Mouse (Mus musculus) CH12.LX (cell line): ENCODE results near the gene Map2k7.

Experiments used
- CTCF ChIP-seq, 2 experiments: IDR thresholded peaks in 1 of 2; conservative IDR thresholded peaks in 1 of 2; 2 replicates each; pipeline ENCODE4 v1.5.1; 2011 to 2012; ENCODE audit warnings: low read depth in 2 of 2, low read length in 2 of 2, improper control_type of control experiment in 1 of 2, inconsistent platforms in 1 of 2, mild to moderate bottlenecking in 1 of 2, moderate library complexity in 1 of 2
- ELF1 ChIP-seq: IDR thresholded peaks from 2 replicates; pipeline ENCODE4 v1.6.1; 2014; ENCODE audit warnings: low read depth, mild to moderate bottlenecking, inconsistent platforms, low read length, improper control_type of control experiment
- EP300 ChIP-seq: IDR thresholded peaks from 2 replicates; pipeline ENCODE4 v1.6.1; 2011; ENCODE audit warnings: low read length, improper control_type of control experiment
- JUND ChIP-seq: conservative IDR thresholded peaks from 2 replicates; pipeline ENCODE4 v1.6.1; 2011; ENCODE audit warnings: low read depth, low read length, improper control_type of control experiment
- MAX ChIP-seq: IDR thresholded peaks from 2 replicates; pipeline ENCODE4 v1.6.1; 2011; ENCODE audit warnings: low read length, improper control_type of control experiment
- MYC ChIP-seq: IDR thresholded peaks from 2 replicates; pipeline ENCODE4 v1.6.1; 2011; ENCODE audit warnings: low read depth, mild to moderate bottlenecking, improper control_type of control experiment, low read length
- PAX5 ChIP-seq: IDR thresholded peaks from 2 replicates; pipeline ENCODE4 v1.6.1; 2012; ENCODE audit warnings: low read length, inconsistent platforms, mixed read lengths
- POLR2A ChIP-seq: IDR thresholded peaks from 2 replicates; pipeline ENCODE4 v1.6.1; 2011; ENCODE audit warnings: low read depth, mild to moderate bottlenecking, improper control_type of control experiment, low read length
- SMC3 ChIP-seq: IDR thresholded peaks from 2 replicates; pipeline ENCODE4 v1.6.1; 2011; ENCODE audit warnings: low read depth, low read length, improper control_type of control experiment
- UBTF ChIP-seq: IDR thresholded peaks from 2 replicates; pipeline ENCODE4 v1.6.1; 2012; ENCODE audit warnings: low read depth, mild to moderate bottlenecking, inconsistent platforms, low read length, improper control_type of control experiment, moderate library complexity
- ZMIZ1 ChIP-seq: IDR thresholded peaks from 2 replicates; pipeline ENCODE4 v1.6.1; 2012; ENCODE audit warnings: low read depth, mild to moderate bottlenecking, inconsistent platforms, low read length, improper control_type of control experiment

- no peak for TF ChIP-seq SMC3
- TF ChIP-seq MAX = no peak
- no peak for TF ChIP-seq MYC
- no peak for TF ChIP-seq PAX5
- no peak for TF ChIP-seq POLR2A
- no peak for TF ChIP-seq EP300
- no peak for TF ChIP-seq JUND
- TF ChIP-seq ZMIZ1 = no peak
- TF ChIP-seq CTCF (conservative IDR thresholded peaks at IDR 0.05 in 1 of 2, IDR thresholded peaks at IDR 0.05 in 1 of 2; ENCODE audit: low read depth in 2 of 2, low read length in 2 of 2) = no peak
- TF ChIP-seq ELF1 = no peak
- no peak for TF ChIP-seq UBTF
Measured at GRCm38 (mm10) chr8:4201321-4201720, 37.2 kb upstream of the Map2k7 start.
